Mouse (Mus musculus) bone marrow, adult 2 months (tissue): ENCODE measurements at regions not wholly inside any gene's neighbourhood (a gene's known extent, or its start where the extent isn't known, plus 50 kb on each side); places are given as distances from the start of the nearest gene placed in this dataset.

ENCODE experiments used
- CTCF ChIP-seq: fragments of 200-500 bp; IDR thresholded peaks from 2 replicates; pipeline ENCODE4 v1.5.1; 2011; ENCODE audit warnings: low read length, control low read depth; ENCODE audit not compliant: control insufficient read depth, insufficient read depth
- POLR2A ChIP-seq: fragments of 200-500 bp; IDR thresholded peaks from 2 replicates; pipeline ENCODE4 v1.6.1; 2011; ENCODE audit warnings: low read depth, mild to moderate bottlenecking, control low read depth, low read length, borderline replicate concordance; ENCODE audit not compliant: control insufficient read depth

DNA sequence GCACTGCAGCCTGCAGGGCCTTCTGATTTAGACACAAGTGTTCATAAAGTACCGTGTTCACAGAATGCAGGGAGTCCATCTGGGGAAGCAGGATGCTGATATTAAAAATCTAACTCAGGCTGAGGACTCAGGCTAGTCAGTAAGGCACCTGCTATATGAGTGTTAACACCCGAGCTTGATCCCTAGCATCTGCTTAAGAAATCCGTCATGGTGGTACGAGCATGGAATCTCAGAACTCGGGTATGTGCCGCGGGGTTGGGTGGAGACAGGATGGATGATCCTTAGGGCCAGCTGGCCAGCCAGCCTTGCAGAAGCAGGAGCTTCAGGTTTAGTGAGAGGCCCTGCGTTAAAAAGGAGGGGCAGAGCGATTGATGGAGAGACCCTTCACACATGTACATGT, 160.1 kb downstream of the Slc4a3 start:
- TF ChIP-seq CTCF: no peak
- no peak for TF ChIP-seq POLR2A
